Mouse (Mus musculus) CH12.LX (cell line): ENCODE data around the gene Olfr220.

ENCODE experiments used
- CTCF ChIP-seq, 2 experiments: IDR thresholded peaks in 1 of 2; conservative IDR thresholded peaks in 1 of 2; 2 replicates each; pipeline ENCODE4 v1.5.1; 2011 to 2012; ENCODE audit warnings: low read depth in 2 of 2, low read length in 2 of 2, improper control_type of control experiment in 1 of 2, inconsistent platforms in 1 of 2, mild to moderate bottlenecking in 1 of 2, moderate library complexity in 1 of 2
- IRF4 ChIP-seq: IDR thresholded peaks from 2 replicates; pipeline ENCODE4 v1.6.1; 2014; ENCODE audit warnings: low read depth, mild to moderate bottlenecking, inconsistent platforms, low read length, improper control_type of control experiment
- POLR2AphosphoS2 ChIP-seq: IDR thresholded peaks from 2 replicates; pipeline ENCODE4 v1.6.1; 2011; ENCODE audit warnings: low read depth, low read length, improper control_type of control experiment
- RCOR1 ChIP-seq: conservative IDR thresholded peaks from 2 replicates; pipeline ENCODE4 v1.6.1; 2012; ENCODE audit warnings: low read depth, mild to moderate bottlenecking, inconsistent platforms, low read length, improper control_type of control experiment
- TCF12 ChIP-seq: IDR thresholded peaks from 2 replicates; pipeline ENCODE4 v1.6.1; 2014; ENCODE audit warnings: low read depth, mild to moderate bottlenecking, inconsistent platforms, low read length, improper control_type of control experiment

GRCm38 (mm10) chr1:174469736-174470135 lies 27.9 kb downstream of the Olfr220 start:
- TF ChIP-seq RCOR1 (no peak), TCF12 (no peak), IRF4 (no peak), CTCF (conservative IDR thresholded peaks at IDR 0.05 in 1 of 2, IDR thresholded peaks at IDR 0.05 in 1 of 2; ENCODE audit: low read depth in 2 of 2, low read length in 2 of 2) (peak; percentile 82 to 91), POLR2AphosphoS2 (no peak)
